Mouse (Mus musculus) heart, adult 8-10 months (tissue): ENCODE data around the gene Hpd. TPM values are rescaled to one million over a fixed set of nuclear protein-coding genes. Genes with fewer than 3 reads are reported as not detected.

Source experiments
- DNase-seq: peaks from one replicate; pipeline ENCODE4 v3.0.0; 2022; ENCODE audit warnings: low spot score
- total RNA-seq, 4 experiments: library from RNA; stranded (reverse); gene quantifications; 2 replicates each; pipeline ENCODE4 v1.2.4; 2022

Hpd gene
- total RNA-seq, 4 experiments from 2014 or later, result not detected

DNA sequence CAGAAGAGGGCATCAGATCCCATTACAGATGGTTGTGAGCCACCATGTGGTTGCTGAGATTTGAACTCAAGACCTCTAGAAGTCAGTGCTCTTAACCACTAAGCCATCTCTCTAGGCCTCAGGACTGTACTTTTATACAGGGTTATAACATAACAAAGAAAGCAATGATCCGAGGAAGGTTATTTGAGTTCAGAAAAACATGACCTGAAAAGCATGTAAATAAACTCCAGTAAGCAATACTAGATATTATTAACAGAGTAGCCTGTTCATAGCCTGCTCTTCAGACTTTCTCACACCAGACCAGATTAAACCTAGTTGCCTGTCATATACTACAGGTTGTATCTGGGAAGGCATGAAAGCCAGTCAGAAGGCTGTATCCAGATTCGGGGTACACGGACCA is 4.8 kb upstream of the Hpd start:
- DNase-seq, result no peak

- DNase-seq, result no peak
Measured at GRCm38 (mm10) chr5:123185966-123186365, 3.4 kb upstream of the Hpd start.

- no peak for DNase-seq
Measured at GRCm38 (mm10) chr5:123181536-123181935, 991 bp downstream of the Hpd start.

DNA sequence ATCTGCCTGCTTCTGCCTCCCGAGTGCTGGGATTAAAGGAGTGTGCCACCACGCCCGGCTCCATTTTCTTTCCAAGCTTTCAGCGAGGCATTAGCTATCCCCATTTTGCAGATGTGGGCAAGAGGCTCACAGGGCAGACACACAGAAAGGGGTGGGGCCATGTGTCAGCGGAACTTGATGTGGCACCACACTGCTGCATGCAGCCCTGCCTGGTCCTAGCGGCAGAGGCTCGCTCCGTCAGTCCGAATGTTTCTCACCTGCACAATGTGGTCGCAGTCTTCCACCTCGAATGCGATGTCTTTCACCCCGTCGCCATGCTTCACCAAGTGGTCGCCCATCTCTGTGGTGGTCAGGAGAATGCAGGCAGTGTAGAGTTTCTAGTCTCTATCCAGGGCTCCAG is 2.1 kb downstream of the Hpd start:
- DNase-seq, result no peak

- DNase-seq, result no peak
Measured at GRCm38 (mm10) chr5:123178792-123179191, 3.7 kb downstream of the Hpd start.

GRCm38 (mm10) chr5:123171646-123172350 is 10.7 kb downstream of the Hpd start:
- DNase-seq, result peak; percentile 71

DNA sequence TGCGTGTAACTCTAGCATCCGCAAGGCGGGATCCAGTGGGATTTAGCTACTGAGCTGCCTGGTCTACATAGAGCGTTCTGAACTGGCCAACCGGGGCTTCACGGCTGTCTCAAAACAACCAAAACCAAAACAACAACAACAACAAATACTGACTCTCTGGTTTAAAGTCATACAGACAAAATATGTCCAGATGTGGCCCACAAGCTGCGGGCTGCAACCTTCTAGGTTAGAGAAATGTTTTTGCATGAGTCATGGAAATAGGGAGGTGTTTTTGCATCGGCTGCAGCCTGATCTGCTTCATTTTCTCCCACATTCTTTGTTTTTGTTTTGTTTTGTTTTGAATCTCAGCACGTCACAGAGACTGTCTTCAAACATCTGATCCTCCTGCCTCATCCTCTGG is 12.2 kb downstream of the Hpd start:
- no peak for DNase-seq

- DNase-seq, result no peak
Measured at GRCm38 (mm10) chr5:123169284-123169683, 13.2 kb downstream of the Hpd start, which contains the start of gene Psmd9. Gene Psmd9 (plus strand): TSS chr5:123169413.

GRCm38 (mm10) chr5:123167591-123167990 is 14.9 kb downstream of the Hpd start:
- no peak for DNase-seq

GRCm38 (mm10) chr5:123166437-123166836 is 16.1 kb downstream of the Hpd start:
- DNase-seq, result no peak

DNA sequence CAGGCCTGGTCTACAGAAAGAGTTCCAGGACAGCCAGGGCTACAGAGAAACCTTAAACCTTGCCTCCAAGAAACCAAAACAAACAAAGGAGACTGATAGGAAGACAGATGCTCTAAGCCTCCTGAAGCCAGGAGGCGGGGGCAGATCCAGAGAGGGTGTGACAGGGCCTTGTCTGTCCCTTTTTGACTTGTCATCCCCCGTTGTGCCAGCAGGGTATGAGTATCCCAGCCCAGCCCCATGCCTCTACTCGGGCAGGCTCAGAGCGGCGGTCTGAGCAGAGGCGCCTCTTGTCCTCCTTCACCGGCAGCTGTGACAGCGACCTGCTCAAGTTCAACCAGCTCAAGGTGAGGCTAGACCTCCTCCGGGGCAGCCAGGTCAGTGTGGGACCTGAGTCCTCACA is 19.6 kb downstream of the Hpd start:
- DNase-seq, result no peak

- no peak for DNase-seq
Measured at GRCm38 (mm10) chr5:123160341-123160740, 22.2 kb downstream of the Hpd start.

GRCm38 (mm10) chr5:123159866-123160265 is 22.7 kb downstream of the Hpd start:
- DNase-seq, result no peak

DNA sequence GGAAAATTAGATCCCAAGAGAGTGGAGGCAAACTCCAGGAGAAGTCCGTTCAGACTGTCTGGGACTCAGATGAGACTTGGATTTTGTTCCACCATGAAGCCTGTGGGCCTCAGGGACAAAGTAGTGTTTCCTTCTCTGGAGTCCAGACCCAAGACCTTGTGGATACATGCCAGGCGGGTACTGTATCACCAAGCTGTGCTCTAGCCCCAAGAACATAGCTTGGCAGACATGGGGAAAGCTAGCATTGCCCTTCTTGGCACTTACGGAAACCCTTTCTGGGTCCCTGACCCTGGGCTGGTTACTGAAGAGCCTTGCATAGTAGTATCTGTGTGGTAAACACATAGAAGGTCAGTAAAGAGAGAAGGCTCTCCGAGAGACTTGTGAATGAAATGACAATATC is 23.1 kb downstream of the Hpd start:
- DNase-seq, result no peak

- no peak for DNase-seq
Measured at GRCm38 (mm10) chr5:123157972-123158371, 24.6 kb downstream of the Hpd start.

DNA sequence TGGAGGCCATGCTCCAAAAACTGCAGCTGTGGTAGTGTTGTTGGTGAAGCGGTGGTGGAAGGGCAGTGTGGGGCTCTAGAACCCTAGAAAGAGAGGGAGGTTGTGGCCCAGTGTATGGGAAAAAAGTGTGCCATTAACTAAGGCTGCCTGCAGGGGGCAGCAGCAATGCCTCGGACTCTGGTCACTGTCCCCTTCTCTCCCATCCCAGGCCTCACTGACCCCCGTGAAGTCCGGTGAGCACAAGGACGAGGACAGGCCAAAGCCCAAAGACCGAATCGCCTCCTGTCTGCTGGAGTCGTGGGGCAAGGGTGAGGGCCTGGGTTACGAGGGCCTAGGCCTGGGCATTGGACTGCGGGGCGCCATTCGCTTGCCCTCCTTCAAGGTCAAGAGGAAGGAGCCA is 25.8 kb downstream of the Hpd start:
- no peak for DNase-seq

DNA sequence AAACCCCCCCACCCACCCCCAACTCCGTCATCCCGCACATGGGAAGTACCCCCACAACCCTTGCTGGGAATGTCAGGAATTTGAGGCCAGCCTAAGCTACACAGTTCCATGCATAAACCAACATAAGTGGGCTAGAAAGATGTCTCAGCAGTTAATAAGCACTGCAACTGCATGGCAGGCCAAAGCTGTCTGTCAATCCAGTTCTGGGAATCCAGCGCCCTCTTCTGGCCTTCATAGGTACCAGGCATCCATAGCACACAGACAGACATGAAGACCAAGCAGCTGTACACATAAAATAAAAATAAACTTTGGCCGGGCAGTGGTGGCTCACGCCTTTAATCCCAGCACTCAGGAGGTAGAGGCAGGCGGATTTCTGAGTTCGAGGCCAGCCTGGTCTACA is 27.1 kb downstream of the Hpd start:
- DNase-seq, result peak; percentile 57

- DNase-seq, result no peak
Measured at GRCm38 (mm10) chr5:123152901-123153300, 29.6 kb downstream of the Hpd start.

- DNase-seq, result no peak
Measured at GRCm38 (mm10) chr5:123151707-123152362, 30.7 kb downstream of the Hpd start.

DNA sequence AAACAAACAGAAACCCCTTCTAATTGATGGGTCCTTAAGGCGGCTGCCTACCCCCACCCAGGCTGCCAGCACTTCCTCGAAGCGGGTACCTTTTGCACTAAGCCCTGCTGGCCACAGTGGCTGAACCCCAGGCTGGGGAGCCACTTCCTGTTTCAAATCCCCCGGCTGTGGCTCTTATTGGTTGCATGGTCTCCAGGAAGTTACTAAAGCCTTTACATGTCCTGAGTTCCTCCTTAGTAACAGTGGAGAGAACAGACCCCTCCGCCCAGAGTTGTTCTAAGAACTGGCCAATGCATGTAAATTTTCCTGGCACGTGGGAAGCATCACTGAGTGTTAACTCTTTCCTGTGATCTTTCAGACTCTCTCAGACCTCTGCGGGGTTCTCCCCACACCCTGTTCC is 31.4 kb downstream of the Hpd start:
- no peak for DNase-seq

DNA sequence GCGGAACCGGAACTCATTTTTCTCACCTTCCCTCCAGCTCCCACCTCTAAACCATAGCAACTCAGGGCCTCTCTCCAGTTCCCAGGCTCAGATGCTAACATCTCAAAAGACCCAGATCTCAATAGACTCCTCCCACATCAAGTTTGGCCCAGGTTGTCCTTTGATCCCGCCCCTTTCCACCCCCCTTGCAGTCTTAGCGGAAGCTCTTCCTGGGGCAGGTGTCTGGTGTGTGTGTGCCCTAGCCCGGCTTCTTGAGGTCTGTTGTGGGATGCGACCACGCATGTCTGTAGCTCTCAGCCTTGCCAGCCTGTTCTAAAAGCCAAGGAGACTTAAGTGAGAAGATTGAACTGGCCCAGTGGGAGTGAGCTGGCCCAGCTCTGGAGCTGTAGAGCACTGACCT is 31.9 kb downstream of the Hpd start:
- DNase-seq, result no peak

DNA sequence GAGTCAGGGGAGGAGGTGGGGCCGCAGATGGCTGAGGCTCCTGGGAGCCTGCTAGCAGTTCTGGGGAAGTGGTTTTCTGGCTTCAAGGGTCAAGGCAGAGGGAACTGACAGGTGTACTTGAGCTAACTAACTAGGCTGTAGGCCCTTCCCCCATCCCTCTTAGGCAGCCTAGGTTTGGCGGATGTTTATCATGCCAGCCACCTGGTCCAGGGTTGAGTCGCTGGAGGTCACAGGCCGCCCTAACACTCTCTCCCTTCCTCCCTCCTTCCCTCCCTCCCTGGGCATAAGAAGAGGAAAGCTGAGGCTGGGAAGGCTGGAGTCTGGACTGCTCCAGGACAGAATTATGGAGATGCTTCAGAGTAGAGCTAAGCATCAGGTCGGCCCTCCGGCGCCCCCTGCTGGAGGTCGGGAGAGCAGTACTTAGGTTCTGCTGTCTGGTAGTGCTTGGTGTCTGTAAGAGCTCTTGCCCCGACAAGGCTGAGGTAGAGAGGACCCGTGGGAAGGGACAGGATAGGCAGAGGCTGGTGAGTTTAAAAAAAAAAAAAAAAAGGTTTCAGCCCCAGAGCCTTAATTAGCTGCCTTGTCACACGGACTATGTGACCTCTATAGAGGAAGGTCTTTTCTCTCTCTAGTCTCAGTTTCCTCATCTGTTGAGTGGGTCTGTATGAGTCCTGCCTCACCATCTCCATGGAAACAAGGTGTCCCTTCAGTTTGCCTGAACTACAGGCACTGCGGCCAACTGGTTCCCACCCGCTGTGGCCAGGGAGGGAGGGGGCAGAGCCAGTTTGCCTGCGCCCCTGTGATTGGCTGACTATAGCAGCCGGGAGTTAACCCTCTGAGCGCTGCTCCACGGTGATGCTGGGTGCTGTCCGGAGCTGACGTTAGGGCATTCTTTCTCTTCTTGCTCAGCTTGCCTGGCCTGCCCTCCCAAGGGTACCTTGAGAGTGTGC is 32.8 kb downstream of the Hpd start:
- peak; percentile 89 for DNase-seq
